Mouse (Mus musculus): ENCODE results near the gene Arl4c.

DNA sequence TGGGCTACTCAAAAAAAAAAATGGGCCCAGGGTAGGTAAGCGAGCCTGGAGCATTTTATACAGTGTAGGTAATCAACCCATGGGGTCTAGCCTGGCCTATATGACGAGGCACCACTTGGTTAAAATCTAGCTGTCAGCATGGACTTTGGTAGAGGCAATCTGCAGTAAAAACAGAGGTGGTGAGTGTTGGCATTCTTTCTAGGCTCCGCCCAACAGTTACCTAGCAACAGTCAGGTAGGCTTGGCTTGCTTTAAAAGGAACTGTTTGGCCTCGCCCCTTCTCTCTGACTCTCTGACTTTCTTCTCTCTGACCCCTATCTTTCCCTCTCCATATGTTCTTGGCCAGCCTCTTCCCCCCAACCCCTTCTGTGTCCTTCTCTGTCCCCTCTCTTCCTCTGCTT is 63.4 kb downstream of the Arl4c start:
- TF ChIP-seq CTCF (IDR thresholded peaks at IDR 0.05; ENCODE audit: low read depth) (no peak), EP300 (IDR thresholded peaks at IDR 0.05; ENCODE audit: low read depth) (no peak)

Measured in liver, embryonic 14.5 days (tissue).